Mouse (Mus musculus): ENCODE results near the gene Atxn1. TPM values are rescaled to one million over a fixed set of nuclear protein-coding genes. Genes with fewer than 3 reads are reported as not detected.

Gene Atxn1
- total and polyA plus RNA-seq, 2 experiments from 2014 or later: 12.0 to 31.4 TPM

GRCm38 (mm10) chr13:45627206-45627751 is 337.5 kb downstream of the Atxn1 start:
- H3K4me3 ChIP-seq (ENCODE audit: low read depth, low read length): no peak overlapping the region
- 86% methylated on average over 8 of the region's 8 CpGs for WGBS
- H3K9ac ChIP-seq (replicated peaks; ENCODE audit: low read length, poor library complexity, severe bottlenecking): no peak overlapping the region
- H3K27me3 ChIP-seq (ENCODE audit: insufficient read depth, low read length): no peaks in the 10 kb centered on the region
- DNase-seq (ENCODE audit: low spot score) (no peak), ATAC-seq (ENCODE audit: low FRiP score) (no peak)
- H3K4me1 ChIP-seq (ENCODE audit: insufficient read depth, low read length): no peaks in the 10 kb centered on the region
- no peak overlapping the region for H3K4me2 ChIP-seq (ENCODE audit: low read depth, low read length, poor library complexity, severe bottlenecking)
- TF ChIP-seq CTCF (IDR thresholded peaks at IDR 0.05): no peak
- H3K27ac ChIP-seq (ENCODE audit: low read depth, low read length): no peak overlapping the region
- H3K36me3 ChIP-seq (ENCODE audit: insufficient read depth, low read length): no peaks in the 10 kb centered on the region
- no peaks in the 10 kb centered on the region for H3K9me3 ChIP-seq (ENCODE audit: low read length)

- TF ChIP-seq CTCF (IDR thresholded peaks at IDR 0.05): no peak
- 89% methylated on average over 5 of the region's 5 CpGs for WGBS
- Histone ChIP-seq H3K27me3 (ENCODE audit: insufficient read depth, low read length) (no peaks in the 10 kb centered on the region), H3K4me3 (ENCODE audit: low read depth, low read length) (no peak overlapping the region), H3K9me3 (ENCODE audit: low read length) (no peaks in the 10 kb centered on the region), H3K4me1 (ENCODE audit: insufficient read depth, low read length) (no peaks in the 10 kb centered on the region), H3K36me3 (ENCODE audit: insufficient read depth, low read length) (no peaks in the 10 kb centered on the region), H3K9ac (replicated peaks; ENCODE audit: low read length, poor library complexity, severe bottlenecking) (no peak overlapping the region), H3K4me2 (ENCODE audit: low read depth, low read length, poor library complexity, severe bottlenecking) (no peak overlapping the region), H3K27ac (ENCODE audit: low read depth, low read length) (no peak overlapping the region)
- no peak for ATAC-seq (ENCODE audit: low FRiP score)
- no peak for DNase-seq (ENCODE audit: low spot score)
These were observed 339.1 kb downstream of the Atxn1 start for GRCm38 (mm10) chr13:45625740-45626139.

GRCm38 (mm10) chr13:45623846-45624245 is 341.0 kb downstream of the Atxn1 start:
- DNase-seq (ENCODE audit: low spot score) (no peak), ATAC-seq (ENCODE audit: low FRiP score) (no peak)
- WGBS: 61% methylated on average over 1 of the region's 1 CpGs
- Histone ChIP-seq H3K27ac (ENCODE audit: low read depth, low read length) (no peak overlapping the region), H3K4me3 (ENCODE audit: low read depth, low read length) (no peak overlapping the region), H3K4me1 (ENCODE audit: insufficient read depth, low read length) (no peaks in the 10 kb centered on the region), H3K36me3 (ENCODE audit: insufficient read depth, low read length) (no peaks in the 10 kb centered on the region), H3K4me2 (ENCODE audit: low read depth, low read length, poor library complexity, severe bottlenecking) (no peak overlapping the region), H3K9ac (replicated peaks; ENCODE audit: low read length, poor library complexity, severe bottlenecking) (no peak overlapping the region), H3K27me3 (ENCODE audit: insufficient read depth, low read length) (no peaks in the 10 kb centered on the region), H3K9me3 (ENCODE audit: low read length) (no peaks in the 10 kb centered on the region)
- no peak for TF ChIP-seq CTCF (IDR thresholded peaks at IDR 0.05)

GRCm38 (mm10) chr13:45622871-45623546 is 341.8 kb downstream of the Atxn1 start:
- 81% methylated on average over 4 of the region's 4 CpGs for WGBS

GRCm38 (mm10) chr13:45620687-45621086 is 344.1 kb downstream of the Atxn1 start:
- TF ChIP-seq CTCF (IDR thresholded peaks at IDR 0.05): no peak
- DNase-seq (ENCODE audit: low spot score) (no peak), ATAC-seq (ENCODE audit: low FRiP score) (no peak)
- no peak overlapping the region for H3K9ac ChIP-seq (replicated peaks; ENCODE audit: low read length, poor library complexity, severe bottlenecking)
- H3K27me3 ChIP-seq (ENCODE audit: insufficient read depth, low read length): no peaks in the 10 kb centered on the region
- no peaks in the 10 kb centered on the region for H3K4me1 ChIP-seq (ENCODE audit: insufficient read depth, low read length)
- no peaks in the 10 kb centered on the region for H3K9me3 ChIP-seq (ENCODE audit: low read length)
- H3K36me3 ChIP-seq (ENCODE audit: insufficient read depth, low read length): no peaks in the 10 kb centered on the region
- H3K27ac ChIP-seq (ENCODE audit: low read depth, low read length): peak overlapping the region; percentile 26; the same call in 1 of the 2 replicates
- no peak overlapping the region for H3K4me3 ChIP-seq (ENCODE audit: low read depth, low read length)
- H3K4me2 ChIP-seq (ENCODE audit: low read depth, low read length, poor library complexity, severe bottlenecking): no peak overlapping the region
- WGBS: 84% methylated on average over 12 of the region's 12 CpGs

More at GRCm38 (mm10) chr13:45622871-45623546, 341.8 kb downstream of the Atxn1 start:
- H3K4me3 ChIP-seq (ENCODE audit: low read depth, low read length): no peak overlapping the region
- no peak for ATAC-seq (ENCODE audit: low FRiP score)
- no peak for TF ChIP-seq CTCF (IDR thresholded peaks at IDR 0.05)
- H3K9ac ChIP-seq (replicated peaks; ENCODE audit: low read length, poor library complexity, severe bottlenecking): no peak overlapping the region
- H3K9me3 ChIP-seq (ENCODE audit: low read length): no peaks in the 10 kb centered on the region
- no peak overlapping the region for H3K27ac ChIP-seq (ENCODE audit: low read depth, low read length)
- DNase-seq (ENCODE audit: low spot score): peak; percentile 24
- no peaks in the 10 kb centered on the region for H3K4me1 ChIP-seq (ENCODE audit: insufficient read depth, low read length)
- H3K4me2 ChIP-seq (ENCODE audit: low read depth, low read length, poor library complexity, severe bottlenecking): no peak overlapping the region
- no peaks in the 10 kb centered on the region for H3K36me3 ChIP-seq (ENCODE audit: insufficient read depth, low read length)
- no peaks in the 10 kb centered on the region for H3K27me3 ChIP-seq (ENCODE audit: insufficient read depth, low read length)

- H3K27ac ChIP-seq (ENCODE audit: low read depth, low read length): peak overlapping the region; percentile 26; the same call in 1 of the 2 replicates
- ATAC-seq (ENCODE audit: low FRiP score) (no peak), DNase-seq (ENCODE audit: low spot score) (no peak)
- no peaks in the 10 kb centered on the region for H3K9me3 ChIP-seq (ENCODE audit: low read length)
- WGBS: 64% methylated on average over 7 of the region's 7 CpGs
- no peak overlapping the region for H3K4me3 ChIP-seq (ENCODE audit: low read depth, low read length)
- H3K9ac ChIP-seq (replicated peaks; ENCODE audit: low read length, poor library complexity, severe bottlenecking): no peak overlapping the region
- no peaks in the 10 kb centered on the region for H3K36me3 ChIP-seq (ENCODE audit: insufficient read depth, low read length)
- no peaks in the 10 kb centered on the region for H3K4me1 ChIP-seq (ENCODE audit: insufficient read depth, low read length)
- TF ChIP-seq CTCF (IDR thresholded peaks at IDR 0.05): no peak
- H3K27me3 ChIP-seq (ENCODE audit: insufficient read depth, low read length): no peaks in the 10 kb centered on the region
- H3K4me2 ChIP-seq (ENCODE audit: low read depth, low read length, poor library complexity, severe bottlenecking): no peak overlapping the region
These were observed 344.5 kb downstream of the Atxn1 start for GRCm38 (mm10) chr13:45620281-45620680.

Measured in midbrain, postnatal 0 days (tissue).